Mouse (Mus musculus) testis, adult 2 months (tissue): ENCODE data around the gene Dph6. TPM values are rescaled to one million over a fixed set of nuclear protein-coding genes. Genes with fewer than 3 reads are reported as not detected.
"Not testable (repeated sequence)": the region's sequence is repeated elsewhere in the genome, so short reads cannot be mapped to it uniquely, and the experiment has no call there.

Source experiments
- H3K27ac ChIP-seq: fragments of 200-500 bp; 2 replicates; pipeline ENCODE4 v1.5.1; 2012; ENCODE audit warnings: low read depth, low read length; ENCODE audit not compliant: control insufficient read depth, insufficient read depth
- H3K27me3 ChIP-seq: fragments of 200-500 bp; 2 replicates; pipeline ENCODE4 v1.6.1; 2012; ENCODE audit warnings: mild to moderate bottlenecking, low read length, moderate library complexity; ENCODE audit not compliant: control insufficient read depth, insufficient read depth
- H3K36me3 ChIP-seq: fragments of 200-500 bp; 2 replicates; pipeline ENCODE4 v1.6.1; 2012; ENCODE audit warnings: mild to moderate bottlenecking, low read length; ENCODE audit not compliant: control insufficient read depth, insufficient read depth
- H3K4me1 ChIP-seq: fragments of 200-500 bp; 2 replicates; pipeline ENCODE4 v1.6.1; 2012; ENCODE audit warnings: low read length; ENCODE audit not compliant: control insufficient read depth, insufficient read depth
- H3K4me3 ChIP-seq: fragments of 200-500 bp; 2 replicates; pipeline ENCODE4 v1.5.1; 2012; ENCODE audit warnings: low read depth, mild to moderate bottlenecking, low read length, moderate library complexity, mixed read lengths; ENCODE audit not compliant: control insufficient read depth
- CTCF ChIP-seq: fragments of 200-500 bp; IDR thresholded peaks from 2 replicates; pipeline ENCODE4 v1.5.1; 2012; ENCODE audit warnings: low read depth, mild to moderate bottlenecking, inconsistent platforms, low read length, moderate library complexity; ENCODE audit not compliant: control insufficient read depth, insufficient read depth, insufficient replicate concordance
- POLR2A ChIP-seq: fragments of 200-500 bp; IDR thresholded peaks from 2 replicates; pipeline ENCODE4 v1.6.1; 2012; ENCODE audit warnings: low read depth, mild to moderate bottlenecking, inconsistent platforms, low read length, moderate library complexity; ENCODE audit not compliant: control insufficient read depth
- polyA plus RNA-seq: library from polyadenylated mRNA; depleted of rRNA; stranded (reverse); fragments of >200 nt; gene quantifications from 2 replicates; pipeline ENCODE4 v1.2.3, GENCODE M21; 2012

Dph6 gene
- polyA plus RNA-seq, 1 experiment = 6.6 TPM

DNA sequence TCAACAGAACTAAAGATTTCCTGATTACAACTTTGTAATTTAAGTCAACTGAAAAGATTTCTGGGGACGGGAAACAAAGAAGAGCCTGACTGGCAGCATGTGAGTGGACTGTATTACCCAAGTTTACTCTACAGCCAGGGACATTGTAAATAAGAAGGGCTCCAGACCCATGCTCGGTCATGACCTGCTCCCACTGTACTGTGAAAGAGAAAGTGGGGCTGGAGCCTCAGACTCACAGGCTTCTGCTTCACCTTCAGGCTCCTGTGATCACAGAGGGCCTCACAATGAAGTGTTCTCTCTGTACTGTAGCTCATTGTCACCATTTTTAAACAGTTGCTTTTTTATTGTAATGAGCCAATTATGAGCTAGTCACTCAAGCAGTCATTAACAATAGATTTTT is 44.7 kb downstream of the Dph6 start:
- H3K27ac ChIP-seq = no peak overlapping the region

DNA sequence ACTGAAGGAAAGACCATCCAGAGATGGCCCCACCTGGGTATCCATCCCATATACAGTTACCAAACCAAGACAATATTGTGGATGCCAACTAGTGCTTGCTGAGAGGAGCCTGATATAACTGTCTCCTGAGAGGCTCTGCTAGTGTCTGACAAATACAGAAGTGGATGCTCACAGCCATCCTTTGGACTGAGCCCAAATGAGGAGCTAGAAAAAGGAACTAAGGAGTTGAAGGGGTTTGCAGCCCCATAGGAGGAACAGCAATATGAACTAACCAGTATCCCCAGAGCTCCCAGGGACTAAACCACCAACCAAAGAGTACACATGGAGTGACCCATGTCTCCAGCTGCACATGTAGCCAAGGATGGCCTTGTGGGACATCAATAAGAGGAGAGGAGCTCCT is 49.6 kb downstream of the Dph6 start:
- not testable (repeated sequence) for H3K4me3 ChIP-seq, H3K36me3 ChIP-seq

More for the DNA sequence above, 44.7 kb downstream of the Dph6 start:
- no peaks in the 10 kb centered on the region for H3K36me3 ChIP-seq
- no peaks in the 10 kb centered on the region for H3K4me1 ChIP-seq
- H3K27me3 ChIP-seq = no peaks in the 10 kb centered on the region
- H3K4me3 ChIP-seq = no peak overlapping the region
- TF ChIP-seq POLR2A (no peak), CTCF (no peak)

GRCm38 (mm10) chr2:114601174-114601573 is 53.6 kb downstream of the Dph6 start:
- Histone ChIP-seq H3K27me3 (no peaks in the 10 kb centered on the region), H3K36me3 (no peaks in the 10 kb centered on the region), H3K27ac (no peak overlapping the region), H3K4me1 (no peaks in the 10 kb centered on the region), H3K4me3 (no peak overlapping the region)
- TF ChIP-seq CTCF (no peak), POLR2A (no peak)

More for the DNA sequence above, 49.6 kb downstream of the Dph6 start:
- not testable (repeated sequence) for H3K27me3 ChIP-seq, H3K27ac ChIP-seq, H3K4me1 ChIP-seq

DNA sequence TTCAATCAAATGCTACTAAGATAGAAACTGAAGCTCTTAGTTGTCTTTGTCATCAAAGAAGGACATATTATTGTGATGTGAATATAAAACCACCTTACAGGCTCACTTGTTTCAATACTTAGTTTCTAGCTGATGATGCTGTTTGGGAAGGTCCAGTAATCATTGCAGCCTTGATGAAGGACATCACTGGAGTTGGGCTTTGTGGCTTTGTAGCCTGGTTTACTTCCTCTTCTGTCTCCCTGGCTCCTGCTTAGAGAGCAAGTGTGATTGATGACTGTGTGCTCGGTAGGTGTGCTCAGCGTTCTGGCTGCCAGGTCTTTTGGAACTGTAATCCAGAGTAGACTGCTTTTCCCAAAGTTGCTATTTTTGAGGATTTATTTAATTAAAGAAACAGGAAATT is 55.0 kb downstream of the Dph6 start:
- no peak overlapping the region for H3K27ac ChIP-seq
- no peak for TF ChIP-seq POLR2A
- no peak for TF ChIP-seq CTCF

GRCm38 (mm10) chr2:114593393-114593792 is 61.4 kb downstream of the Dph6 start:
- Histone ChIP-seq H3K27me3 (no peaks in the 10 kb centered on the region), H3K36me3 (no peaks in the 10 kb centered on the region), H3K4me3 (no peak overlapping the region), H3K4me1 (no peaks in the 10 kb centered on the region), H3K27ac (no peak overlapping the region)
- TF ChIP-seq CTCF = no peak
- no peak for TF ChIP-seq POLR2A

More for the DNA sequence above, 55.0 kb downstream of the Dph6 start:
- Histone ChIP-seq H3K4me3 (no peak overlapping the region), H3K27me3 (no peaks in the 10 kb centered on the region), H3K4me1 (no peaks in the 10 kb centered on the region), H3K36me3 (no peaks in the 10 kb centered on the region)

GRCm38 (mm10) chr2:114580714-114581113 is 74.0 kb downstream of the Dph6 start:
- Histone ChIP-seq H3K4me3 (no peak overlapping the region), H3K27me3 (no peaks in the 10 kb centered on the region), H3K27ac (no peak overlapping the region), H3K36me3 (no peaks in the 10 kb centered on the region), H3K4me1 (no peaks in the 10 kb centered on the region)
- TF ChIP-seq POLR2A (no peak), CTCF (no peak)

DNA sequence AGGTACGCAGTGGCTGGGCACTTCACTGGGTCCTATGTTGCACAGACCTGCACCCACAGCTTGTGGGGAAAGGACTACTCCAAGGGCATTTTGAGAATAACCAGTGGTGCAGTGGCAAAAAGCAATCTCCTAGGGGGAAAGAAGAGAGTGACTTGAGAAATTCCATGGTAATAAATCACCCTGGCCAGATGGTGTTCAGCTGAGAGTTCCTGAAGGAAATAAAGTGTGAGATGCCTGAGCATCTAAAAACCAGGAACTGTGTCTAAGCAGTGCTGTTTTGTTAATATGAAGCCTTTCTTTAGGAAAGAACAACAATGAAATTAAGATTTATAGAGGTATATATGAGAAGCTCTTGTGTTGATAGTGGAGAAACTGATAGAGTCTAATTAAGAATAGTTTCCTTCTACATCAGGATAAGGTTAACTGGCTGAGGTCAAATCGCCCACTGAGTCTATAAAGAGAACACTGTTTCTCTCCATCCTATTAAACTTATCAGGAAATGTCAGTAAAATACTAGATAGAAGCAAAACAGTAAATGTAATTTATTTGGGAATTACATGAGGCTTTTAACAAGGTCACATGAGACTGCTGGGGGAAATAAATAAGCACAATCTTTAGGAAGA is 111.7 kb downstream of the Dph6 start:
- H3K4me3 ChIP-seq = no peak overlapping the region
- H3K4me1 ChIP-seq = no peaks in the 10 kb centered on the region
- H3K27ac ChIP-seq = no peak overlapping the region
- H3K36me3 ChIP-seq = no peaks in the 10 kb centered on the region
- TF ChIP-seq CTCF (no peak), POLR2A (no peak)
- no peaks in the 10 kb centered on the region for H3K27me3 ChIP-seq

GRCm38 (mm10) chr2:114542325-114542724 is 112.4 kb downstream of the Dph6 start:
- no peaks in the 10 kb centered on the region for H3K27me3 ChIP-seq
- no peak overlapping the region for H3K4me3 ChIP-seq
- TF ChIP-seq CTCF (no peak), POLR2A (no peak)
- H3K36me3 ChIP-seq = no peaks in the 10 kb centered on the region
- no peaks in the 10 kb centered on the region for H3K4me1 ChIP-seq
- no peak overlapping the region for H3K27ac ChIP-seq
